Mouse (Mus musculus) lung, embryonic 16.5 days (tissue): Measurements from ENCODE around the gene Mta3. TPM values are rescaled to one million over a fixed set of nuclear protein-coding genes. Genes with fewer than 3 reads are reported as not detected.

Experiments used
- ATAC-seq: fragments of 200-750 bp; cut with Nextera tagmentation; 2 replicates; pipeline ENCODE4 v1.8.0; 2017; ENCODE audit warnings: low read depth, mild to moderate bottlenecking, moderate library complexity
- H3K27ac ChIP-seq: fragments of 300-500 bp; sonication (generic); 2 replicates; pipeline ENCODE4 v1.5.1; 2014; ENCODE audit warnings: mild to moderate bottlenecking, control low read depth, low read length
- H3K27me3 ChIP-seq: fragments of 300-500 bp; sonication (generic); 2 replicates; pipeline ENCODE4 v1.6.1; 2014; ENCODE audit warnings: low read depth, low read length, mixed read lengths; ENCODE audit not compliant: control insufficient read depth, insufficient read depth
- H3K36me3 ChIP-seq: fragments of 300-500 bp; sonication (generic); 2 replicates; pipeline ENCODE4 v1.6.1; 2014; ENCODE audit warnings: low read length; ENCODE audit not compliant: control insufficient read depth, insufficient read depth
- H3K4me1 ChIP-seq: fragments of 300-500 bp; sonication (generic); replicated peaks from 2 replicates; pipeline ENCODE4 v1.6.1; 2014; ENCODE audit warnings: low read length, mixed read lengths; ENCODE audit not compliant: control insufficient read depth, insufficient read depth
- H3K4me2 ChIP-seq: fragments of 300-500 bp; sonication (generic); 2 replicates; pipeline ENCODE4 v1.6.1; 2014; ENCODE audit warnings: low read depth, low read length, control low read depth
- H3K4me3 ChIP-seq: fragments of 300-500 bp; sonication (generic); 2 replicates; pipeline ENCODE4 v1.5.1; 2014; ENCODE audit warnings: mild to moderate bottlenecking, low read length, control low read depth
- H3K9ac ChIP-seq: fragments of 300-500 bp; sonication (generic); 2 replicates; pipeline ENCODE4 v1.6.1; 2014; ENCODE audit warnings: low read length, control low read depth
- H3K9me3 ChIP-seq: fragments of 300-500 bp; sonication (generic); 2 replicates; pipeline ENCODE4 v1.6.1; 2016; ENCODE audit warnings: low read length; ENCODE audit not compliant: control insufficient read depth
- WGBS: fragments of 180-500 bp; shearing (Covaris S2); extraction: QIAGEN DNeasy Blood & Tissue Kit; methylation state at CpG from one replicate; pipeline ENCODE4 v1.1.7; 2014; 5-methylcytosine and 5-hydroxymethylcytosine counted together
- polyA plus RNA-seq: library from polyadenylated mRNA; unstranded; fragments of >200 nt; fragmentation: Nextera tagmentation; extraction: Ambion mirVana; gene quantifications from 2 replicates; pipeline ENCODE4 v1.2.1, GENCODE M21; 2015

Gene Mta3
- polyA plus RNA-seq, 1 experiment from 2014 or later: 41.4 TPM

GRCm38 (mm10) chr17:83764538-83764937, 58.6 kb downstream of the Mta3 start:
- 76% methylated on average over 4 of the region's 4 CpGs for WGBS
- Histone ChIP-seq H3K9me3 (no peaks in the 10 kb centered on the region), H3K27ac (no peak overlapping the region), H3K27me3 (no peaks in the 10 kb centered on the region), H3K4me2 (no peak overlapping the region), H3K4me1 (no peaks in the 10 kb centered on the region), H3K36me3 (peaks cover 32% of the 10 kb centered on the region), H3K9ac (no peak overlapping the region), H3K4me3 (no peak overlapping the region)
- no peak for ATAC-seq

GRCm38 (mm10) chr17:83767064-83767463, 61.1 kb downstream of the Mta3 start:
- H3K36me3 ChIP-seq: peaks cover 30% of the 10 kb centered on the region

GRCm38 (mm10) chr17:83768309-83768708, 62.3 kb downstream of the Mta3 start:
- WGBS: 78% methylated on average over 10 of the region's 10 CpGs
- no peak for ATAC-seq
- no peak overlapping the region for H3K4me3 ChIP-seq

More at GRCm38 (mm10) chr17:83767064-83767463, 61.1 kb downstream of the Mta3 start:
- H3K4me3 ChIP-seq: no peak overlapping the region
- H3K9me3 ChIP-seq: no peaks in the 10 kb centered on the region
- no peaks in the 10 kb centered on the region for H3K27me3 ChIP-seq
- H3K27ac ChIP-seq: no peak overlapping the region
- ATAC-seq: no peak
- no peak overlapping the region for H3K9ac ChIP-seq
- H3K4me1 ChIP-seq: no peaks in the 10 kb centered on the region
- H3K4me2 ChIP-seq: no peak overlapping the region
- 85% methylated on average over 7 of the region's 7 CpGs for WGBS

GRCm38 (mm10) chr17:83770371-83770770, 64.4 kb downstream of the Mta3 start:
- Histone ChIP-seq H3K36me3 (peaks cover 9% of the 10 kb centered on the region), H3K27me3 (no peaks in the 10 kb centered on the region), H3K9me3 (no peaks in the 10 kb centered on the region), H3K9ac (no peak overlapping the region), H3K4me3 (no peak overlapping the region), H3K4me2 (no peak overlapping the region), H3K4me1 (no peaks in the 10 kb centered on the region), H3K27ac (no peak overlapping the region)
- WGBS: 76% methylated on average over 6 of the region's 6 CpGs
- no peak for ATAC-seq

More at GRCm38 (mm10) chr17:83768309-83768708, 62.3 kb downstream of the Mta3 start:
- Histone ChIP-seq H3K9ac (no peak overlapping the region), H3K27me3 (no peaks in the 10 kb centered on the region), H3K4me1 (no peaks in the 10 kb centered on the region), H3K27ac (no peak overlapping the region), H3K9me3 (no peaks in the 10 kb centered on the region), H3K36me3 (peaks cover 18% of the 10 kb centered on the region), H3K4me2 (no peak overlapping the region)

- Histone ChIP-seq H3K9me3 (no peaks in the 10 kb centered on the region), H3K4me1 (no peaks in the 10 kb centered on the region), H3K4me2 (no peak overlapping the region), H3K27ac (no peak overlapping the region), H3K4me3 (no peak overlapping the region), H3K9ac (no peak overlapping the region), H3K27me3 (no peaks in the 10 kb centered on the region), H3K36me3 (peaks cover 9% of the 10 kb centered on the region)
- no peak for ATAC-seq
- 91% methylated on average over 7 of the region's 7 CpGs for WGBS
Measured at GRCm38 (mm10) chr17:83770931-83771330, 65.0 kb downstream of the Mta3 start.

- no peak for ATAC-seq
- Histone ChIP-seq H3K9ac (no peak overlapping the region), H3K36me3 (peaks cover 7% of the 10 kb centered on the region), H3K4me2 (no peak overlapping the region), H3K4me1 (no peaks in the 10 kb centered on the region), H3K27me3 (no peaks in the 10 kb centered on the region), H3K27ac (no peak overlapping the region), H3K9me3 (no peaks in the 10 kb centered on the region), H3K4me3 (no peak overlapping the region)
- WGBS: 77% methylated on average over 9 of the region's 9 CpGs
Measured at GRCm38 (mm10) chr17:83772110-83772509, 66.1 kb downstream of the Mta3 start.

GRCm38 (mm10) chr17:83772711-83773110, 66.7 kb downstream of the Mta3 start:
- H3K36me3 ChIP-seq: peaks cover 1% of the 10 kb centered on the region; the same call in 1 of the 2 replicates
- H3K4me1 ChIP-seq: no peaks in the 10 kb centered on the region
- no peak overlapping the region for H3K4me3 ChIP-seq
- H3K27me3 ChIP-seq: no peaks in the 10 kb centered on the region
- 0 out of 2 replicates have a peak, but pooled peaks have one; percentile 23 for ATAC-seq
- 74% methylated on average over 8 of the region's 8 CpGs for WGBS
- no peak overlapping the region for H3K27ac ChIP-seq
- H3K9ac ChIP-seq: no peak overlapping the region
- no peak overlapping the region for H3K4me2 ChIP-seq
- H3K9me3 ChIP-seq: no peaks in the 10 kb centered on the region

- H3K4me3 ChIP-seq: no peak overlapping the region
- 96% methylated on average over 7 of the region's 7 CpGs for WGBS
- H3K36me3 ChIP-seq: no peaks in the 10 kb centered on the region
- H3K9me3 ChIP-seq: no peaks in the 10 kb centered on the region
- no peaks in the 10 kb centered on the region for H3K27me3 ChIP-seq
- ATAC-seq: no peak
- no peak overlapping the region for H3K27ac ChIP-seq
- no peak overlapping the region for H3K4me2 ChIP-seq
- H3K4me1 ChIP-seq: no peaks in the 10 kb centered on the region
- H3K9ac ChIP-seq: no peak overlapping the region
Measured at GRCm38 (mm10) chr17:83776965-83777364, 71.0 kb downstream of the Mta3 start.

GRCm38 (mm10) chr17:83777462-83778051, 71.6 kb downstream of the Mta3 start:
- no peaks in the 10 kb centered on the region for H3K9me3 ChIP-seq
- H3K36me3 ChIP-seq: no peaks in the 10 kb centered on the region
- H3K27ac ChIP-seq: no peak overlapping the region
- WGBS: 75% methylated on average over 9 of the region's 9 CpGs
- ATAC-seq: no peak
- H3K9ac ChIP-seq: no peak overlapping the region
- H3K4me1 ChIP-seq: no peaks in the 10 kb centered on the region
- no peak overlapping the region for H3K4me3 ChIP-seq
- no peak overlapping the region for H3K4me2 ChIP-seq
- H3K27me3 ChIP-seq: no peaks in the 10 kb centered on the region

GRCm38 (mm10) chr17:83780228-83780627, 74.3 kb downstream of the Mta3 start:
- Histone ChIP-seq H3K4me2 (no peak overlapping the region), H3K4me1 (no peaks in the 10 kb centered on the region), H3K27ac (no peak overlapping the region), H3K36me3 (no peaks in the 10 kb centered on the region), H3K9ac (no peak overlapping the region), H3K27me3 (no peaks in the 10 kb centered on the region), H3K4me3 (no peak overlapping the region), H3K9me3 (no peaks in the 10 kb centered on the region)
- ATAC-seq: no peak
- 71% methylated on average over 5 of the region's 5 CpGs for WGBS
